Mouse (Mus musculus) embryonic facial prominence, embryonic 12.5 days (tissue): ENCODE measurements at regions not wholly inside any gene's neighbourhood (a gene's known extent, or its start where the extent isn't known, plus 50 kb on each side); places are given as distances from the start of the nearest gene placed in this dataset.

Experiments used
- ATAC-seq: fragments of 200-750 bp; cut with Nextera tagmentation; 2 replicates; pipeline ENCODE4 v1.8.0; 2017; ENCODE audit not compliant: insufficient number of reproducible peaks, insufficient read depth, low FRiP score, low TSS enrichment
- H3K27ac ChIP-seq: fragments of 300-500 bp; sonication (generic); 2 replicates; pipeline ENCODE4 v1.5.1; 2016; ENCODE audit warnings: mild to moderate bottlenecking
- H3K27me3 ChIP-seq: fragments of 300-500 bp; sonication (generic); 2 replicates; pipeline ENCODE4 v1.6.1; 2016; ENCODE audit warnings: mild to moderate bottlenecking, moderate library complexity
- H3K36me3 ChIP-seq: fragments of 300-500 bp; sonication (generic); 2 replicates; pipeline ENCODE4 v1.6.1; 2016; ENCODE audit warnings: mild to moderate bottlenecking
- H3K4me1 ChIP-seq: fragments of 300-500 bp; sonication (generic); 2 replicates; pipeline ENCODE4 v1.6.1; 2016
- H3K4me2 ChIP-seq: fragments of 300-500 bp; sonication (generic); replicated peaks from 2 replicates; pipeline ENCODE4 v1.6.1; 2016; ENCODE audit warnings: mild to moderate bottlenecking, moderate library complexity
- H3K4me3 ChIP-seq: fragments of 300-500 bp; sonication (generic); 2 replicates; pipeline ENCODE4 v1.5.1; 2016; ENCODE audit warnings: mild to moderate bottlenecking
- H3K9ac ChIP-seq: fragments of 300-500 bp; sonication (generic); 2 replicates; pipeline ENCODE4 v1.6.1; 2016; ENCODE audit warnings: mild to moderate bottlenecking, moderate library complexity
- H3K9me3 ChIP-seq: fragments of 300-500 bp; sonication (generic); 2 replicates; pipeline ENCODE4 v1.6.1; 2016; ENCODE audit warnings: mild to moderate bottlenecking, moderate library complexity
- WGBS: fragments of 180-500 bp; shearing (Covaris S2); methylation state at CpG from one replicate; pipeline ENCODE4 v1.1.7; 2016; 5-methylcytosine and 5-hydroxymethylcytosine counted together

- no peak for ATAC-seq
- no peak overlapping the region for H3K4me2 ChIP-seq
- no peak overlapping the region; the same call in 1 of the 2 replicates for H3K27ac ChIP-seq
- H3K9ac ChIP-seq: no peak overlapping the region
- H3K27me3 ChIP-seq: no peaks in the 10 kb centered on the region
- H3K36me3 ChIP-seq: no peaks in the 10 kb centered on the region
- 63% methylated on average over 9 of the region's 9 CpGs for WGBS
- peaks cover 4% of the 10 kb centered on the region; the same call in 1 of the 2 replicates for H3K4me1 ChIP-seq
- H3K4me3 ChIP-seq: no peak overlapping the region
- no peaks in the 10 kb centered on the region for H3K9me3 ChIP-seq
These were observed 382.5 kb downstream of the Wdr11 start for GRCm38 (mm10) chr7:129974206-129974605.

GRCm38 (mm10) chr7:129974837-129975236 is 383.2 kb downstream of the Wdr11 start:
- ATAC-seq: no peak
- no peak overlapping the region for H3K4me2 ChIP-seq
- H3K9ac ChIP-seq: no peak overlapping the region
- H3K4me1 ChIP-seq: peaks cover 4% of the 10 kb centered on the region; the same call in 1 of the 2 replicates
- no peaks in the 10 kb centered on the region for H3K9me3 ChIP-seq
- no peaks in the 10 kb centered on the region for H3K27me3 ChIP-seq
- no peak overlapping the region for H3K4me3 ChIP-seq
- peak overlapping the region; percentile 63 for H3K27ac ChIP-seq
- H3K36me3 ChIP-seq: no peaks in the 10 kb centered on the region
- 69% methylated on average over 11 of the region's 11 CpGs for WGBS

- Histone ChIP-seq H3K4me1 (peaks cover 4% of the 10 kb centered on the region; the same call in 1 of the 2 replicates), H3K27me3 (no peaks in the 10 kb centered on the region), H3K9ac (no peak overlapping the region), H3K4me3 (no peak overlapping the region), H3K27ac (peak overlapping the region; percentile 73), H3K4me2 (no peak overlapping the region), H3K36me3 (no peaks in the 10 kb centered on the region), H3K9me3 (no peaks in the 10 kb centered on the region)
- 70% methylated on average over 21 of the region's 21 CpGs for WGBS
- ATAC-seq: no peak
These were observed 384.3 kb downstream of the Wdr11 start for GRCm38 (mm10) chr7:129975781-129976514.

- H3K4me2 ChIP-seq: no peak overlapping the region
- no peak overlapping the region for H3K4me3 ChIP-seq
- no peak overlapping the region for H3K9ac ChIP-seq
- no peaks in the 10 kb centered on the region for H3K9me3 ChIP-seq
- ATAC-seq: no peak
- H3K27ac ChIP-seq: no peak overlapping the region
- H3K4me1 ChIP-seq: peaks cover 4% of the 10 kb centered on the region; the same call in 1 of the 2 replicates
- H3K36me3 ChIP-seq: no peaks in the 10 kb centered on the region
- 66% methylated on average over 5 of the region's 5 CpGs for WGBS
- no peaks in the 10 kb centered on the region for H3K27me3 ChIP-seq
These were observed 386.9 kb downstream of the Wdr11 start for GRCm38 (mm10) chr7:129978576-129978975.

GRCm38 (mm10) chr7:129979337-129979736 is 387.7 kb downstream of the Wdr11 start:
- Histone ChIP-seq H3K27me3 (no peaks in the 10 kb centered on the region), H3K4me1 (peaks cover 10% of the 10 kb centered on the region), H3K4me3 (no peak overlapping the region), H3K36me3 (no peaks in the 10 kb centered on the region), H3K27ac (no peak overlapping the region), H3K4me2 (no peak overlapping the region), H3K9me3 (no peaks in the 10 kb centered on the region), H3K9ac (no peak overlapping the region)
- no peak for ATAC-seq
- 27% methylated on average over 6 of the region's 6 CpGs for WGBS

- H3K9me3 ChIP-seq: no peaks in the 10 kb centered on the region
- no peak for ATAC-seq
These were observed 388.8 kb downstream of the Wdr11 start for GRCm38 (mm10) chr7:129980501-129980900.

GRCm38 (mm10) chr7:129982411-129982810 is 390.7 kb downstream of the Wdr11 start:
- no peak overlapping the region for H3K4me2 ChIP-seq
- whole genome bisulfite sequencing: 51% methylated on average over 5 of the region's 5 CpGs
- H3K27ac ChIP-seq: no peak overlapping the region
- no peaks in the 10 kb centered on the region for H3K36me3 ChIP-seq
- H3K4me3 ChIP-seq: no peak overlapping the region
- peaks cover 22% of the 10 kb centered on the region for H3K4me1 ChIP-seq
- ATAC-seq: no peak
- H3K9ac ChIP-seq: no peak overlapping the region
- H3K27me3 ChIP-seq: no peaks in the 10 kb centered on the region
- H3K9me3 ChIP-seq: no peaks in the 10 kb centered on the region

More at GRCm38 (mm10) chr7:129980501-129980900, 388.8 kb downstream of the Wdr11 start:
- Histone ChIP-seq H3K36me3 (no peaks in the 10 kb centered on the region), H3K9ac (no peak overlapping the region), H3K4me3 (no peak overlapping the region), H3K27ac (no peak overlapping the region), H3K4me2 (no peak overlapping the region), H3K4me1 (peaks cover 16% of the 10 kb centered on the region), H3K27me3 (no peaks in the 10 kb centered on the region)
- WGBS: 70% methylated on average over 1 of the region's 1 CpGs

- no peaks in the 10 kb centered on the region for H3K27me3 ChIP-seq
- no peak for ATAC-seq
- H3K9ac ChIP-seq: no peak overlapping the region
- no peak overlapping the region for H3K4me3 ChIP-seq
- 0 out of 2 replicates have a peak overlapping the region, but pooled peaks have one; percentile 36 for H3K27ac ChIP-seq
- WGBS: 74% methylated on average over 6 of the region's 6 CpGs
- no peak overlapping the region for H3K4me2 ChIP-seq
- H3K36me3 ChIP-seq: no peaks in the 10 kb centered on the region
- H3K4me1 ChIP-seq: peaks cover 22% of the 10 kb centered on the region
- no peaks in the 10 kb centered on the region for H3K9me3 ChIP-seq
These were observed 392.0 kb downstream of the Wdr11 start for GRCm38 (mm10) chr7:129983601-129984120.

- H3K36me3 ChIP-seq: no peaks in the 10 kb centered on the region
- WGBS: 36% methylated on average over 9 of the region's 9 CpGs
- no peak overlapping the region for H3K9ac ChIP-seq
- peak; percentile 22; the same call in 1 of the 2 replicates for ATAC-seq
- H3K4me1 ChIP-seq: peaks cover 22% of the 10 kb centered on the region
- H3K27me3 ChIP-seq: no peaks in the 10 kb centered on the region
- peak overlapping the region; percentile 25; the same call in 1 of the 2 replicates for H3K27ac ChIP-seq
- no peaks in the 10 kb centered on the region for H3K9me3 ChIP-seq
- no peak overlapping the region for H3K4me3 ChIP-seq
- no peak overlapping the region for H3K4me2 ChIP-seq
These were observed 392.7 kb downstream of the Wdr11 start for GRCm38 (mm10) chr7:129984367-129984766.

- Histone ChIP-seq H3K4me1 (peaks cover 27% of the 10 kb centered on the region), H3K27me3 (no peaks in the 10 kb centered on the region), H3K36me3 (no peaks in the 10 kb centered on the region), H3K9ac (no peak overlapping the region), H3K4me2 (no peak overlapping the region), H3K27ac (0 out of 2 replicates have a peak overlapping the region, but pooled peaks have one; percentile 11), H3K4me3 (no peak overlapping the region), H3K9me3 (no peaks in the 10 kb centered on the region)
- ATAC-seq: no peak
- 32% methylated on average over 6 of the region's 6 CpGs for WGBS
These were observed 395.5 kb downstream of the Wdr11 start for GRCm38 (mm10) chr7:129987119-129987665.

- no peak overlapping the region for H3K4me3 ChIP-seq
- ATAC-seq: no peak
- no peaks in the 10 kb centered on the region for H3K9me3 ChIP-seq
- no peak overlapping the region for H3K27ac ChIP-seq
- H3K9ac ChIP-seq: no peak overlapping the region
- no peak overlapping the region for H3K4me2 ChIP-seq
- peaks cover 27% of the 10 kb centered on the region for H3K4me1 ChIP-seq
- WGBS: 50% methylated on average over 4 of the region's 4 CpGs
- no peaks in the 10 kb centered on the region for H3K36me3 ChIP-seq
- H3K27me3 ChIP-seq: no peaks in the 10 kb centered on the region
These were observed 396.1 kb downstream of the Wdr11 start for GRCm38 (mm10) chr7:129987713-129988112.
